7 mouse cellular contexts compared by ENCODE assay signal in the genomic region with DNA sequence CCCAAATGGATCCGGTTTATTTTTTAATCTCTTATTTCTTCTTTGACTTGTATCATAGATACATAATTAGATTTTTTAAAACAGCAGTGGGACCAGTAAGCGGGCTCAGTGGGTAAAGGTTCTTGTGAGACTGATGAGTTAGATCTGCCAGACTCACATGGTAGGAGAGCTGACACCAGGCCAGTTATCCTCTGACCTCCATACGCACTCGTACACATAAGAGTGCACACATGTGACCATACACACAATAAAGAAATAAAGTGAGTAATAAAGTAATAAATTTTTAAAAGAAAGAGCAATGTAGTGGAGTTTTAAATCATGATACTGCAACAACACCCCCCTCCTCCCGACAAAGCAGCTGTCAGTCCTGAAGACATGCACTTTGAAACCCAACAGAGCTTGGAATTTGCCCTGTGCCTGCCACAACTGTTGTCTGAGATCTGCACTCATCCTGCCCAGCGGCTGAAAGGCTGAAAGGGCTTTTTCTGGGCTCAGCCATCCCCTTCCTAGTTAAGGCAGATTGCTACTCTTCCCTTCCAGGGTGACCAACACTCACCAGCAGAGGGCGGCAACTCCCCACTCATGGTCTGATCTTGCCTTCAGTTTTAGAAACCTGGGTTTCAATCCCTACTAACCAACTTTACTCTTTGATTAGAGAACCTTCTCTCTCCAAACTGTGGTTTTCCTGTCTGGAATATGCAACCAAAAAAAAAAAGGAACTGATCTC. TPM values are rescaled to one million over a fixed set of nuclear protein-coding genes. Genes with fewer than 3 reads are reported as not detected.
DNase-seq lines count a peak whose midpoint lies in the region; ATAC-seq and TF ChIP-seq lines count a peak whose summit lies in the region.

No protein-coding gene starts in this region.

- no peak overlapping the region for H3K9ac ChIP-seq in heart, adult 2 months (ENCODE audit: low read depth, low read length)
- no peak overlapping the region for H3K9ac ChIP-seq in kidney, embryonic 14.5 days (ENCODE audit: low read depth, low read length)
- no peak overlapping the region for H3K9ac ChIP-seq in limb, embryonic 14.5 days (ENCODE audit: low read depth, low read length, severe bottlenecking)
- no peak overlapping the region for H3K9ac ChIP-seq in midbrain, postnatal 0 days (replicated peaks; ENCODE audit: low read length, poor library complexity, severe bottlenecking)

- intact Hi-C loops in heart, adult 2 months (cut with DNase I) = loop anchor here (1.0 kb wide), 3 partner anchors 136 to 200 kb away; no protein-coding TSS in a partner anchor

- WGBS in heart, adult 2 months = 49% methylated on average over 7 of the region's 7 CpGs
- WGBS in kidney, embryonic 14.5 days = 43% methylated on average over 7 of the region's 7 CpGs
- WGBS in limb, embryonic 14.5 days = 45% methylated on average over 7 of the region's 7 CpGs
- WGBS in midbrain, postnatal 0 days = 50% methylated on average over 7 of the region's 7 CpGs

- H3K79me2 ChIP-seq in heart, adult 2 months (replicated peaks; ENCODE audit: control insufficient read depth, insufficient read depth, low read length) = no peaks in the 10 kb centered on the region

- no peak overlapping the region for H3K4me2 ChIP-seq in kidney, embryonic 14.5 days (replicated peaks; ENCODE audit: low read depth, low read length)
- H3K4me2 ChIP-seq in limb, embryonic 14.5 days (replicated peaks; ENCODE audit: low read depth, low read length, severe bottlenecking) = no peak overlapping the region
- H3K4me2 ChIP-seq in midbrain, postnatal 0 days (ENCODE audit: low read depth, low read length, poor library complexity, severe bottlenecking) = no peak overlapping the region

- H3K4me3 ChIP-seq in heart, adult 2 months = no peak overlapping the region
- no peak overlapping the region for H3K4me3 ChIP-seq in kidney, embryonic 14.5 days (ENCODE audit: low read length)
- no peak overlapping the region for H3K4me3 ChIP-seq in limb, embryonic 14.5 days (replicated peaks; ENCODE audit: low read length)
- no peak overlapping the region for H3K4me3 ChIP-seq in midbrain, postnatal 0 days (ENCODE audit: low read depth, low read length)

- no peaks in the 10 kb centered on the region for H3K36me3 ChIP-seq in heart, adult 2 months (ENCODE audit: control insufficient read depth, insufficient read depth, low read length)
- no peaks in the 10 kb centered on the region for H3K36me3 ChIP-seq in kidney, embryonic 14.5 days (ENCODE audit: control insufficient read depth, insufficient read depth, low read length)
- H3K36me3 ChIP-seq in limb, embryonic 14.5 days (ENCODE audit: control insufficient read depth, insufficient read depth, low read length) = no peaks in the 10 kb centered on the region
- no peaks in the 10 kb centered on the region for H3K36me3 ChIP-seq in midbrain, postnatal 0 days (ENCODE audit: insufficient read depth, low read length)

- H3K27me3 ChIP-seq in heart, adult 2 months (ENCODE audit: control insufficient read depth, insufficient read depth, low read length) = no peaks in the 10 kb centered on the region
- no peaks in the 10 kb centered on the region for H3K27me3 ChIP-seq in kidney, embryonic 14.5 days (ENCODE audit: control insufficient read depth, insufficient read depth, low read length)
- H3K27me3 ChIP-seq in limb, embryonic 14.5 days (ENCODE audit: control insufficient read depth, insufficient read depth, low read length) = no peaks in the 10 kb centered on the region
- no peaks in the 10 kb centered on the region for H3K27me3 ChIP-seq in midbrain, postnatal 0 days (ENCODE audit: insufficient read depth, low read length)

- peak; percentile 66 for DNase-seq in adrenal gland, adult 8-10 months
- DNase-seq in embryo, embryonic 11 days = peak; percentile 85
- DNase-seq in heart, adult 2 months = peak; percentile 75 to 90
- DNase-seq in limb, embryonic 14.5 days (ENCODE audit: low spot score) = peak; percentile 84
- DNase-seq in midbrain, postnatal 0 days (ENCODE audit: low spot score) = peak; percentile 80
- peak; percentile 71 to 90 for DNase-seq in spleen, postnatal 10 days (ENCODE audit: low spot score in 2 of 2)

- TF ChIP-seq EP300 in heart, adult 2 months (IDR thresholded peaks at IDR 0.05; ENCODE audit: insufficient read depth, low read depth, low read length) = peak; percentile 85; the same call in 1 of the 2 replicates

- no peaks in the 10 kb centered on the region; the same call in 1 of the 2 replicates for H3K4me1 ChIP-seq in heart, adult 2 months (ENCODE audit: control insufficient read depth, insufficient read depth, low read length)
- no peaks in the 10 kb centered on the region for H3K4me1 ChIP-seq in kidney, embryonic 14.5 days (ENCODE audit: control insufficient read depth, insufficient read depth, low read length)
- H3K4me1 ChIP-seq in limb, embryonic 14.5 days (ENCODE audit: control insufficient read depth, insufficient read depth, low read length) = no peaks in the 10 kb centered on the region
- no peaks in the 10 kb centered on the region for H3K4me1 ChIP-seq in midbrain, postnatal 0 days (ENCODE audit: insufficient read depth, low read length)

- peak; percentile 62; the same call in 1 of the 2 replicates for ATAC-seq in kidney, embryonic 14.5 days (ENCODE audit: low FRiP score, low TSS enrichment)
- peak; percentile 61; the same call in 1 of the 2 replicates for ATAC-seq in limb, embryonic 14.5 days (ENCODE audit: low FRiP score, low read depth)
- peak; percentile 76 for ATAC-seq in midbrain, postnatal 0 days (ENCODE audit: low FRiP score)

- H3K27ac ChIP-seq in heart, adult 2 months = no peak overlapping the region
- H3K27ac ChIP-seq in kidney, embryonic 14.5 days (ENCODE audit: low read depth, low read length) = no peak overlapping the region
- H3K27ac ChIP-seq in limb, embryonic 14.5 days (replicated peaks; ENCODE audit: low read depth, low read length) = no peak overlapping the region
- H3K27ac ChIP-seq in midbrain, postnatal 0 days (ENCODE audit: low read depth, low read length) = no peak overlapping the region

- TF ChIP-seq POLR2A in heart, adult 2 months (IDR thresholded peaks at IDR 0.05; ENCODE audit: insufficient read depth, low read depth, low read length) = no peak
- TF ChIP-seq POLR2A in limb, embryonic 14.5 days (IDR thresholded peaks at IDR 0.05; ENCODE audit: borderline replicate concordance, extremely low read depth, insufficient read depth, insufficient read length) = no peak

- TF ChIP-seq CTCF in heart, adult 2 months (IDR thresholded peaks at IDR 0.05) = peak; percentile 97
- TF ChIP-seq CTCF in midbrain, postnatal 0 days (IDR thresholded peaks at IDR 0.05) = peak; percentile 96

- no peaks in the 10 kb centered on the region for H3K9me3 ChIP-seq in kidney, embryonic 14.5 days (ENCODE audit: control insufficient read depth, low read length)
- H3K9me3 ChIP-seq in limb, embryonic 14.5 days (ENCODE audit: control insufficient read depth, low read length) = no peaks in the 10 kb centered on the region
- H3K9me3 ChIP-seq in midbrain, postnatal 0 days (ENCODE audit: low read length) = no peaks in the 10 kb centered on the region

RNA-seq across cellular contexts. Expression of a gene that starts 43.4 kb away (rescaled TPM):
- total RNA-seq in adrenal gland, adult 8-10 months (2022) = not detected
- total RNA-seq in heart, adult 2 months (2021) = under 1 TPM; 0.20 to 0.42 TPM
- polyA plus RNA-seq in heart, adult 2 months (2012; rRNA removed) = not detected in 2 replicates
- not detected in 2 replicates for polyA plus RNA-seq in kidney, embryonic 14.5 days (2014; fragmentation: Nextera tagmentation; extraction: Ambion mirVana)
- not detected in 2 replicates for polyA plus RNA-seq in limb, embryonic 14.5 days (2012; rRNA removed)
- polyA plus RNA-seq in limb, embryonic 14.5 days (2014; fragmentation: Nextera tagmentation; extraction: Ambion mirVana) = not detected in 2 replicates
- 0.22 and 0.42 TPM in 2 replicates for total RNA-seq in midbrain, postnatal 0 days (2014; rRNA removed)
- not detected in 2 replicates for polyA plus RNA-seq in midbrain, postnatal 0 days (2015; fragmentation: Nextera tagmentation; extraction: Ambion mirVana)
